Mouse (Mus musculus): ENCODE results near the gene Slc22a16. TPM values are rescaled to one million over a fixed set of nuclear protein-coding genes. Genes with fewer than 3 reads are reported as not detected.

Gene Slc22a16
- polyA plus RNA-seq (2012; rRNA removed) = not detected in 2 replicates

GRCm38 (mm10) chr10:40570036-40570435 lies at the start of gene Slc22a16:
Gene Slc22a16 (plus strand): TSS chr10:40570336.

DNA sequence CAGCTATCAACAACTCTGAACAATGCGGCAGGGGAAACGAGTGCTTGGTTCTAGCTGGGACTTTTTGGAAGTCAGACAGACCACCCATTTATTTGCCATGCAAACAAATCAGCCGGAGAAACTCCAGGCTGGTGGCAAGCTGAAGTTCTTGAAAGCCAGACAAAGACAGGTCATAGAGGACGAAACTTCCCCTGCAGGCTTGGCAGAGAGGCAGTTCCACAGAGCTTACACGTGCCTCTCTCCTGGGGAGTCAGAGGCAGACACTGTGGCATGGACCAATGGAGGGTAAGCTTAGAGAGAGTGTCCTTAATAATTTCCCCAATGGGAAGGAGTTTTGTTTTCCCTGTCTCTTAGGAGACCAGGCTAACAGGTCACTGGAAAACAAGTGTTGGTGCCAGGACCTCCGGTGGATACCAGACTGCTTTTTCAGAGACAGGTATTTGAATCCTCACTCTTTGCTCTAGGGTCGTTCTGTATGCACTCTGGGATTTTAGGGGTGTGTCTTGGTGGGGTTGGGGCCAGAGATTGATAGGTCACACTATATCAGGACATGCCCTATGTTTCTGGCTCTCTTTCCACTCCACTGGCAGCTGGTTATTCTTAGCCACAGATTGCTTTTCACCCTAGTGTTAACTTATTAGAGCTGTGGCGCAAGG lies 59.6 kb downstream of the Slc22a16 start, which contains the start of gene Ddo:
Gene Ddo, plus strand, starts transcription at position 356 of the 656 bp plus-strand sequence.

Other genes starting within 250 kb of the Slc22a16 start
- gene Cdk19, start 230.8 kb upstream of the Slc22a16 start, polyA plus RNA-seq (2012; rRNA removed) = 5.7 and 6.5 TPM in 2 replicates
- 1.8 and 1.9 TPM in 2 replicates for gene Ddo, start 59.7 kb downstream of the Slc22a16 start, polyA plus RNA-seq (2012; rRNA removed)
- 4.1 and 6.6 TPM in 2 replicates for gene Mettl24, start 112.9 kb downstream of the Slc22a16 start, polyA plus RNA-seq (2012; rRNA removed)